Mouse (Mus musculus): ENCODE measurements around the gene Gng10. TPM values are rescaled to one million over a fixed set of nuclear protein-coding genes. Genes with fewer than 3 reads are reported as not detected.

Gng10 gene
- polyA plus RNA-seq, 1 experiment from 2014 or later = 197 TPM

DNA sequence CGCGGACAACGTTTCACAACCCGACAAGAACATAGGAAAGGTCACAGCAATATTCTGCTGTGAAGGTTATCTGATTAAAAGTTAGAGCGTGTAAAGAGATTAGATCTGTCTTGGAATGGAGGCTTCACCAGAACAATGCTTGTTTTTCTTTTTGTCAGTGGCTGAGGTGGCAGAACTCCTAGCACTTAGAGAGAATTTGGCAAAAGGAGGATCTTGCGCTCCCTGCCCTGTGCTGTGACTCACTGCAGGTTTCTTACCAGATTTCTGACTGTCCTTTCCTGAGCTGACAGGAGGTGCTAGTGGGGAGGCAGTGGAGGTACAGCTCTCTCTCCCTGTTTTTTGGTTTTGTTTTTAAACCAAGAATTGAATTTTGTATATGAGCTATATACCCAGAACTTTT is 27.9 kb upstream of the Gng10 start:
- no peaks in the 10 kb centered on the region for H3K36me3 ChIP-seq (replicated peaks; ENCODE audit: control insufficient read depth, insufficient read depth, low read depth, low read length)
- 78% methylated on average over 6 of the region's 6 CpGs for WGBS
- H3K4me1 ChIP-seq (ENCODE audit: control insufficient read depth, insufficient read depth, low read length) = peaks cover 4% of the 10 kb centered on the region; the same call in 1 of the 2 replicates
- no peak overlapping the region for H3K4me2 ChIP-seq (ENCODE audit: low read depth, low read length)
- no peaks in the 10 kb centered on the region for H3K27me3 ChIP-seq (ENCODE audit: control insufficient read depth, insufficient read depth, low read length)
- H3K27ac ChIP-seq (replicated peaks; ENCODE audit: low read depth, low read length) = no peak overlapping the region
- H3K4me3 ChIP-seq (ENCODE audit: low read depth, low read length) = no peak overlapping the region
- no peaks in the 10 kb centered on the region for H3K9me3 ChIP-seq (replicated peaks; ENCODE audit: control insufficient read depth, low read length)
- no peak overlapping the region for H3K9ac ChIP-seq (replicated peaks; ENCODE audit: low read length)
- ATAC-seq (replicated peaks; ENCODE audit: insufficient number of reproducible peaks, low FRiP score, low TSS enrichment, low read depth) (no peak), DNase-seq (ENCODE audit: low spot score) (no peak)

- Histone ChIP-seq H3K36me3 (replicated peaks; ENCODE audit: control insufficient read depth, insufficient read depth, low read depth, low read length) (no peaks in the 10 kb centered on the region), H3K4me3 (ENCODE audit: low read depth, low read length) (no peak overlapping the region), H3K4me2 (ENCODE audit: low read depth, low read length) (no peak overlapping the region), H3K27me3 (ENCODE audit: control insufficient read depth, insufficient read depth, low read length) (no peaks in the 10 kb centered on the region), H3K27ac (replicated peaks; ENCODE audit: low read depth, low read length) (no peak overlapping the region), H3K4me1 (ENCODE audit: control insufficient read depth, insufficient read depth, low read length) (peaks cover 4% of the 10 kb centered on the region; the same call in 1 of the 2 replicates), H3K9ac (replicated peaks; ENCODE audit: low read length) (no peak overlapping the region), H3K9me3 (replicated peaks; ENCODE audit: control insufficient read depth, low read length) (no peaks in the 10 kb centered on the region)
- DNase-seq (ENCODE audit: low spot score) = no peak
- no peak for ATAC-seq (replicated peaks; ENCODE audit: insufficient number of reproducible peaks, low FRiP score, low TSS enrichment, low read depth)
- 65% methylated on average over 5 of the region's 5 CpGs for WGBS
Measured at GRCm38 (mm10) chr4:59007974-59008373, 26.9 kb upstream of the Gng10 start.

- WGBS = 93% methylated on average over 7 of the region's 7 CpGs
- no peak overlapping the region for H3K9ac ChIP-seq (replicated peaks; ENCODE audit: low read length)
- H3K4me3 ChIP-seq (ENCODE audit: low read depth, low read length) = no peak overlapping the region
Measured at GRCm38 (mm10) chr4:59009186-59009585, 25.7 kb upstream of the Gng10 start.

GRCm38 (mm10) chr4:59009696-59010095 is 25.2 kb upstream of the Gng10 start:
- H3K36me3 ChIP-seq (replicated peaks; ENCODE audit: control insufficient read depth, insufficient read depth, low read depth, low read length) = no peaks in the 10 kb centered on the region
- H3K4me3 ChIP-seq (ENCODE audit: low read depth, low read length) = no peak overlapping the region
- 78% methylated on average over 4 of the region's 4 CpGs for WGBS
- ATAC-seq (replicated peaks; ENCODE audit: insufficient number of reproducible peaks, low FRiP score, low TSS enrichment, low read depth) (no peak), DNase-seq (ENCODE audit: low spot score) (no peak)
- H3K4me2 ChIP-seq (ENCODE audit: low read depth, low read length) = no peak overlapping the region
- H3K9ac ChIP-seq (replicated peaks; ENCODE audit: low read length) = no peak overlapping the region
- no peaks in the 10 kb centered on the region for H3K9me3 ChIP-seq (replicated peaks; ENCODE audit: control insufficient read depth, low read length)
- no peak overlapping the region for H3K27ac ChIP-seq (replicated peaks; ENCODE audit: low read depth, low read length)
- no peaks in the 10 kb centered on the region for H3K4me1 ChIP-seq (ENCODE audit: control insufficient read depth, insufficient read depth, low read length)
- H3K27me3 ChIP-seq (ENCODE audit: control insufficient read depth, insufficient read depth, low read length) = no peaks in the 10 kb centered on the region

More at GRCm38 (mm10) chr4:59009186-59009585, 25.7 kb upstream of the Gng10 start:
- Histone ChIP-seq H3K4me2 (ENCODE audit: low read depth, low read length) (no peak overlapping the region), H3K27me3 (ENCODE audit: control insufficient read depth, insufficient read depth, low read length) (no peaks in the 10 kb centered on the region), H3K27ac (replicated peaks; ENCODE audit: low read depth, low read length) (no peak overlapping the region), H3K4me1 (ENCODE audit: control insufficient read depth, insufficient read depth, low read length) (peaks cover under 1% of the 10 kb centered on the region; the same call in 1 of the 2 replicates), H3K9me3 (replicated peaks; ENCODE audit: control insufficient read depth, low read length) (no peaks in the 10 kb centered on the region), H3K36me3 (replicated peaks; ENCODE audit: control insufficient read depth, insufficient read depth, low read depth, low read length) (no peaks in the 10 kb centered on the region)
- DNase-seq (ENCODE audit: low spot score) (no peak), ATAC-seq (replicated peaks; ENCODE audit: insufficient number of reproducible peaks, low FRiP score, low TSS enrichment, low read depth) (no peak)

DNA sequence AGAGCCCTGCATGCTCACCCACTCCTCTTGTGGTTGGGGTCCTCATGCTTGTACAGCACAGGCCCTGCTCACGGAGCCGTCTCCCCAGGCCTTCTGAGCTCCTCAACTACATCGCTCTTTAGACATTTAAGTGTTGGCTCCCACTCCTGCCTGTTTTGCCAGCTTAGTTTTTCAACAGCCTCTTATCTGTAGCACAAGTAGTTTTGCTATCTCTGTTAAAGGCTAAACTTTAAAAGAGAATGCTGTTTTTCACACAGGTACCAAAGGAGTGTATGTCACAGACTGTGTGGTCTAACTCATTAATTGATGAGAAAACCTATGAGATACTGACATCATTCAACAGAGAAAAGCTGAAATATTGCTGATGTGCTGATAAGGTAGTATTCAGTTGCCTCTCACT is 23.4 kb upstream of the Gng10 start:
- Histone ChIP-seq H3K9me3 (replicated peaks; ENCODE audit: control insufficient read depth, low read length) (no peaks in the 10 kb centered on the region), H3K9ac (replicated peaks; ENCODE audit: low read length) (no peak overlapping the region), H3K4me1 (ENCODE audit: control insufficient read depth, insufficient read depth, low read length) (no peaks in the 10 kb centered on the region), H3K36me3 (replicated peaks; ENCODE audit: control insufficient read depth, insufficient read depth, low read depth, low read length) (no peaks in the 10 kb centered on the region), H3K27ac (replicated peaks; ENCODE audit: low read depth, low read length) (no peak overlapping the region), H3K4me3 (ENCODE audit: low read depth, low read length) (no peak overlapping the region), H3K27me3 (ENCODE audit: control insufficient read depth, insufficient read depth, low read length) (no peaks in the 10 kb centered on the region), H3K4me2 (ENCODE audit: low read depth, low read length) (no peak overlapping the region)
- DNase-seq (ENCODE audit: low spot score) = no peak
- ATAC-seq (replicated peaks; ENCODE audit: insufficient number of reproducible peaks, low FRiP score, low TSS enrichment, low read depth) = no peak
- whole genome bisulfite sequencing = 84% methylated on average over 3 of the region's 3 CpGs

DNA sequence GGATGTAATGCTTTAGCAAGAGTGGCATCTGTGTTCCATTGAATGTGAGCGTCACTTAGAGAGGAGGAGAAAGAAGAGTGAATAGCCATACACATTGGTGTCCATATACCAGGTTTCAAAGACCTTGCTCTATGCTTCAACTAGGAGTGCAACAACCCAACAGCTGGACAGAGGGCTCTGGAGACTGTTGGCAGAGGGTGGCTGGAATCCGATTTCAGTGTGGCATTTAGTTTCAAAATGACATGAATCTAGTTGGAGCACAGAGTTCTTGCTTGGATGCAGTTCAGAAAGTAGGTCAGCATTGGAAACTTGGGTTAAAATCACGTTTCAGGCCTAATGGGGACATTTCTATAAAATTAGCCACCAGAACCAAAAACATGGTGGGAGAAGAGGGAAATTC is 19.7 kb upstream of the Gng10 start:
- 86% methylated on average over 3 of the region's 3 CpGs for WGBS
- no peaks in the 10 kb centered on the region for H3K27me3 ChIP-seq (ENCODE audit: control insufficient read depth, insufficient read depth, low read length)
- no peak overlapping the region for H3K4me2 ChIP-seq (ENCODE audit: low read depth, low read length)
- no peaks in the 10 kb centered on the region for H3K9me3 ChIP-seq (replicated peaks; ENCODE audit: control insufficient read depth, low read length)
- DNase-seq (ENCODE audit: low spot score) (no peak), ATAC-seq (replicated peaks; ENCODE audit: insufficient number of reproducible peaks, low FRiP score, low TSS enrichment, low read depth) (no peak)
- no peak overlapping the region for H3K9ac ChIP-seq (replicated peaks; ENCODE audit: low read length)
- H3K27ac ChIP-seq (replicated peaks; ENCODE audit: low read depth, low read length) = no peak overlapping the region
- H3K4me3 ChIP-seq (ENCODE audit: low read depth, low read length) = no peak overlapping the region
- no peaks in the 10 kb centered on the region for H3K36me3 ChIP-seq (replicated peaks; ENCODE audit: control insufficient read depth, insufficient read depth, low read depth, low read length)
- H3K4me1 ChIP-seq (ENCODE audit: control insufficient read depth, insufficient read depth, low read length) = no peaks in the 10 kb centered on the region

GRCm38 (mm10) chr4:59016922-59017321 is 18.0 kb upstream of the Gng10 start:
- DNase-seq (ENCODE audit: low spot score) (no peak), ATAC-seq (replicated peaks; ENCODE audit: insufficient number of reproducible peaks, low FRiP score, low TSS enrichment, low read depth) (no peak)
- WGBS = 89% methylated on average over 2 of the region's 2 CpGs
- Histone ChIP-seq H3K27ac (replicated peaks; ENCODE audit: low read depth, low read length) (no peak overlapping the region), H3K9me3 (replicated peaks; ENCODE audit: control insufficient read depth, low read length) (no peaks in the 10 kb centered on the region), H3K4me3 (ENCODE audit: low read depth, low read length) (no peak overlapping the region), H3K27me3 (ENCODE audit: control insufficient read depth, insufficient read depth, low read length) (no peaks in the 10 kb centered on the region), H3K36me3 (replicated peaks; ENCODE audit: control insufficient read depth, insufficient read depth, low read depth, low read length) (no peaks in the 10 kb centered on the region), H3K4me1 (ENCODE audit: control insufficient read depth, insufficient read depth, low read length) (no peaks in the 10 kb centered on the region), H3K4me2 (ENCODE audit: low read depth, low read length) (no peak overlapping the region), H3K9ac (replicated peaks; ENCODE audit: low read length) (no peak overlapping the region)

GRCm38 (mm10) chr4:59034325-59034917 is 467 bp upstream of the Gng10 start:
- Histone ChIP-seq H3K4me2 (ENCODE audit: low read depth, low read length) (peak overlapping the region; percentile 82; the same call in 1 of the 2 replicates), H3K4me3 (ENCODE audit: low read depth, low read length) (peak overlapping the region; percentile 79), H3K27ac (replicated peaks; ENCODE audit: low read depth, low read length) (no peak overlapping the region), H3K9ac (replicated peaks; ENCODE audit: low read length) (peak overlapping the region; percentile 90), H3K4me1 (ENCODE audit: control insufficient read depth, insufficient read depth, low read length) (no peaks in the 10 kb centered on the region), H3K9me3 (replicated peaks; ENCODE audit: control insufficient read depth, low read length) (no peaks in the 10 kb centered on the region), H3K27me3 (ENCODE audit: control insufficient read depth, insufficient read depth, low read length) (no peaks in the 10 kb centered on the region), H3K36me3 (replicated peaks; ENCODE audit: control insufficient read depth, insufficient read depth, low read depth, low read length) (no peaks in the 10 kb centered on the region)
- ATAC-seq (replicated peaks; ENCODE audit: insufficient number of reproducible peaks, low FRiP score, low TSS enrichment, low read depth) (no peak), DNase-seq (ENCODE audit: low spot score) (no peak)
- WGBS = 80% methylated on average over 10 of the region's 10 CpGs

All from embryonic facial prominence, embryonic 11.5 days (tissue).